Comparison of ENCODE assay signal across 8 mouse cellular contexts in genomic region chr1:36252791-36253190, GRCm38 (mm10). TPM values are rescaled to one million over a fixed set of nuclear protein-coding genes. Genes with fewer than 3 reads are reported as not detected.
DNase-seq lines count a peak whose midpoint lies in the region; ATAC-seq and TF ChIP-seq lines count a peak whose summit lies in the region.

No protein-coding gene starts in this region.

- no peak overlapping the region for H3K4me3 ChIP-seq in heart, embryonic 10.5 days
- no peak overlapping the region for H3K4me3 ChIP-seq in forebrain, postnatal 0 days (ENCODE audit: low read depth, low read length)
- H3K4me3 ChIP-seq in hindbrain, postnatal 0 days (ENCODE audit: low read length), result no peak overlapping the region

- peaks cover 3% of the 10 kb centered on the region for H3K9me3 ChIP-seq in heart, embryonic 10.5 days
- H3K9me3 ChIP-seq in forebrain, postnatal 0 days (ENCODE audit: low read length), result no peaks in the 10 kb centered on the region
- no peaks in the 10 kb centered on the region for H3K9me3 ChIP-seq in hindbrain, postnatal 0 days (ENCODE audit: low read length)

- peak; percentile 82 for TF ChIP-seq CTCF in forebrain, postnatal 0 days (IDR thresholded peaks at IDR 0.05; ENCODE audit: low read depth)
- peak; percentile 91 for TF ChIP-seq CTCF in hindbrain, postnatal 0 days (IDR thresholded peaks at IDR 0.05; ENCODE audit: low read depth)

- H3K27ac ChIP-seq in heart, embryonic 10.5 days, result no peak overlapping the region
- H3K27ac ChIP-seq in forebrain, postnatal 0 days (ENCODE audit: low read depth, low read length), result no peak overlapping the region
- H3K27ac ChIP-seq in hindbrain, postnatal 0 days, result no peak overlapping the region

- WGBS in heart, embryonic 10.5 days, result 9% methylated on average over 6 of the region's 6 CpGs
- WGBS in forebrain, postnatal 0 days, result 6% methylated on average over 6 of the region's 6 CpGs
- 7% methylated on average over 6 of the region's 6 CpGs for WGBS in hindbrain, postnatal 0 days

- H3K27me3 ChIP-seq in heart, embryonic 10.5 days (ENCODE audit: insufficient read depth, poor library complexity, severe bottlenecking), result peaks cover 29% of the 10 kb centered on the region
- no peaks in the 10 kb centered on the region for H3K27me3 ChIP-seq in forebrain, postnatal 0 days (ENCODE audit: insufficient read depth, low read length)
- H3K27me3 ChIP-seq in hindbrain, postnatal 0 days (ENCODE audit: insufficient read depth, low read length), result no peaks in the 10 kb centered on the region

- H3K36me3 ChIP-seq in heart, embryonic 10.5 days, result 0 out of 2 replicates have a peak, but pooled peaks cover 2% of the 10 kb centered on the region
- no peaks in the 10 kb centered on the region for H3K36me3 ChIP-seq in forebrain, postnatal 0 days (ENCODE audit: insufficient read depth)
- no peaks in the 10 kb centered on the region for H3K36me3 ChIP-seq in hindbrain, postnatal 0 days (ENCODE audit: insufficient read depth, low read length)

- DNase-seq in heart, adult 18-20 months, result peak; percentile 77 to 87
- no peak for DNase-seq in heart, embryonic 10.5 days (ENCODE audit: low spot score)
- DNase-seq in cerebellum, adult 11-12 months, result peak; percentile 70
- DNase-seq in forebrain, postnatal 0 days, result peak; percentile 81
- DNase-seq in hindbrain, postnatal 0 days (ENCODE audit: low spot score), result peak; percentile 87
- peak; percentile 54 to 57 for DNase-seq in layer of hippocampus, postnatal 36 days
- DNase-seq in lung, postnatal 36 days, result peak; percentile 81
- DNase-seq in right cerebral cortex, postnatal 4 days, result peak; percentile 40

- ATAC-seq in forebrain, postnatal 0 days, result peak; percentile 75; the same call in 1 of the 2 replicates
- peak; percentile 65 for ATAC-seq in hindbrain, postnatal 0 days

- H3K4me1 ChIP-seq in heart, embryonic 10.5 days, result peaks cover 14% of the 10 kb centered on the region; the same call in 1 of the 2 replicates
- peaks cover 6% of the 10 kb centered on the region for H3K4me1 ChIP-seq in forebrain, postnatal 0 days (ENCODE audit: insufficient read depth)
- 0 out of 2 replicates have a peak, but pooled peaks cover 6% of the 10 kb centered on the region for H3K4me1 ChIP-seq in hindbrain, postnatal 0 days (ENCODE audit: insufficient read depth, low read length)

- no peak overlapping the region for H3K4me2 ChIP-seq in forebrain, postnatal 0 days (ENCODE audit: low read depth)
- no peak overlapping the region for H3K4me2 ChIP-seq in hindbrain, postnatal 0 days (ENCODE audit: low read depth, low read length)

- H3K9ac ChIP-seq in forebrain, postnatal 0 days, result no peak overlapping the region
- no peak overlapping the region for H3K9ac ChIP-seq in hindbrain, postnatal 0 days (replicated peaks; ENCODE audit: low read length)

RNA-seq across cellular contexts. Expression of gene Uggt1, which starts 8.3 kb away (rescaled TPM):
- 10 to 100 TPM; 26.3 to 28.2 TPM for total RNA-seq in heart, adult 18-20 months (2021)
- polyA plus RNA-seq in heart, embryonic 10.5 days (2016; fragmentation: Nextera tagmentation; extraction: Ambion mirVana), result 45.8 and 51.9 TPM in 2 replicates
- total RNA-seq in forebrain, postnatal 0 days (2014; rRNA removed), result 38.6 and 54.1 TPM in 2 replicates
- 19.2 and 24.5 TPM in 2 replicates for polyA plus RNA-seq in forebrain, postnatal 0 days (2015; fragmentation: Nextera tagmentation; extraction: Ambion mirVana)
- total RNA-seq in hindbrain, postnatal 0 days (2014; rRNA removed), result 33.5 and 40.2 TPM in 2 replicates
- 22.1 and 24.3 TPM in 2 replicates for polyA plus RNA-seq in hindbrain, postnatal 0 days (2015; fragmentation: Nextera tagmentation; extraction: Ambion mirVana)
- 10 to 100 TPM; 43.9 to 48.1 TPM for total RNA-seq in layer of hippocampus, postnatal 36 days (2021)

RNA-seq across cellular contexts. Expression of gene Neurl3, which starts 21.7 kb away (rescaled TPM):
- 1 to 10 TPM; 3.2 to 3.4 TPM for total RNA-seq in heart, adult 18-20 months (2021)
- 1.6 and 2.3 TPM in 2 replicates for polyA plus RNA-seq in heart, embryonic 10.5 days (2016; fragmentation: Nextera tagmentation; extraction: Ambion mirVana)
- 0.43 and 0.54 TPM in 2 replicates for total RNA-seq in forebrain, postnatal 0 days (2014; rRNA removed)
- 0.53 and 0.85 TPM in 2 replicates for polyA plus RNA-seq in forebrain, postnatal 0 days (2015; fragmentation: Nextera tagmentation; extraction: Ambion mirVana)
- total RNA-seq in hindbrain, postnatal 0 days (2014; rRNA removed), result 0.16 and 1.2 TPM in 2 replicates
- polyA plus RNA-seq in hindbrain, postnatal 0 days (2015; fragmentation: Nextera tagmentation; extraction: Ambion mirVana), result 1.8 and 2.1 TPM in 2 replicates
- total RNA-seq in layer of hippocampus, postnatal 36 days (2021), result under 1 TPM; 0.51 to 0.67 TPM

RNA-seq across cellular contexts. Expression of gene Arid5a, which starts 54.7 kb away (rescaled TPM):
- total RNA-seq in heart, adult 18-20 months (2021), result 10 to 100 TPM; 10.8 to 12.7 TPM
- 5.3 and 6.7 TPM in 2 replicates for polyA plus RNA-seq in heart, embryonic 10.5 days (2016; fragmentation: Nextera tagmentation; extraction: Ambion mirVana)
- total RNA-seq in forebrain, postnatal 0 days (2014; rRNA removed), result 3.9 and 9.8 TPM in 2 replicates
- 2.2 and 3.4 TPM in 2 replicates for polyA plus RNA-seq in forebrain, postnatal 0 days (2015; fragmentation: Nextera tagmentation; extraction: Ambion mirVana)
- 10.1 and 13.8 TPM in 2 replicates for total RNA-seq in hindbrain, postnatal 0 days (2014; rRNA removed)
- polyA plus RNA-seq in hindbrain, postnatal 0 days (2015; fragmentation: Nextera tagmentation; extraction: Ambion mirVana), result 8.4 and 8.5 TPM in 2 replicates
- 10 to 100 TPM; 12.6 to 14.9 TPM for total RNA-seq in layer of hippocampus, postnatal 36 days (2021)
